Mouse (Mus musculus) cerebellum, adult 11-12 months (tissue): ENCODE measurements around the gene Pigz.
"Not testable (repeated sequence)": the region's sequence is repeated elsewhere in the genome, so short reads cannot be mapped to it uniquely, and the experiment has no call there.

Experiments
- DNase-seq: peaks from one replicate; pipeline ENCODE4 v3.0.0; 2022

The Pigz gene

DNA sequence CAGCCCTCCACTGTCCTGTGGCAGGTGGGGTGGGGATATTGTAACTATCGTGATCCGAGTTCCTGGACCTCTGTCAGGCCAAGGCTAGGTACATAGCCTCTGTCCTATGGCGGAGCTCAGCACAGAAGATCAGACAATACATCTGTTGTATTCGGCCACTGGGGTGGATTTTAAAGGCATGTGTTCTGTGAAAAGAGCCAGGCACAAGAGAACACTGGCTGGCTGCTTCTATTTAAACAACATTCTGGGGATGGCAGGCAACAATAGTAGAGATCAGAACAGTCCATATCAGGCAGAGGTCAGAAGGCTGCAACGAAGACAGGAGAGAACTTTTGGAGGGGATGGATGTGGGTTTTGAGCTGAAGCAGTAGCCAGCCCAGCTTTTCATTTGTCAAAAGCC is 1.4 kb upstream of the Pigz start:
- DNase-seq: peak; percentile 57

DNA sequence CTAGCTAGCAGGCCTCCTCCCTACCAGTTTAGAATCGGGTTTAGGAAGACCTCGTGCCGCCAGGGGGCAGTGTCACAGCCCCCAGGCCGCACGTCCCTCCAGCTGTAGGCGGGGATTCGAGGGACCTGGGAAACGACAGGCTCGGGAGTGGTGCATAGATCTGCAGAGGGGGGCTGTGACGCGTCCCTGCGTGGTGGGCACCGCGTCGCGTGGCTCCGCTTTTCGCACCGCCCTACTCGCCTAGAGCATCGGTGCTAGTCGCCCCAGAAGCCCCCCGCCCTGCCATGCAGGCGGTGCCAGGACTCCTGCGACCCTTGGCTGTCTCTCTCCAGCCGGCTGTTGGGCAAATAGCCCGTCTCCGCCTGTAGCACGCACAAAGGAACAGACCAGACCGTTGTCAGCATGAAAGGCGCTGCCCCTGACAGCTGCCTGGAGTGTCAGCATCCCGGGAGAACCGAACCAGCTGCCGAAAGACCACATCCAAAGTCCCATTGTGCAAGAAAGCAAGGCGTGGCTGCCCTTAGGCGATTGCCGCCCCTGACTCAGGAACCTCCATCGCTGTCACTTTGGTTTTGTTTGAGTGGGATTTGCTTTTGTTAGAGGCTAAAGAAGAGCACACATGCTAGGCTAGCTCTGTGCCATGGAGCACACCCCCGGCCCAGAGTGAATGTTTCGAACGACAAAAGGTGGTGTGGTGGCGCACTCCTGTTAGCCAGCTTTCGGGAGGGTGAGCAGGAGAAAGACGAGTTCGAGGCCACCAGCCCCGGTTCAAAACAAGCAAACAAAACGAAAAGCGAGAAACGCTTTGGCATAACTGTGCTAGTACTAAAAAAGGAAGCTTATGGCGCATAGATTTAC is 582 bp upstream of the Pigz start:
- DNase-seq: peak; percentile 97

DNA sequence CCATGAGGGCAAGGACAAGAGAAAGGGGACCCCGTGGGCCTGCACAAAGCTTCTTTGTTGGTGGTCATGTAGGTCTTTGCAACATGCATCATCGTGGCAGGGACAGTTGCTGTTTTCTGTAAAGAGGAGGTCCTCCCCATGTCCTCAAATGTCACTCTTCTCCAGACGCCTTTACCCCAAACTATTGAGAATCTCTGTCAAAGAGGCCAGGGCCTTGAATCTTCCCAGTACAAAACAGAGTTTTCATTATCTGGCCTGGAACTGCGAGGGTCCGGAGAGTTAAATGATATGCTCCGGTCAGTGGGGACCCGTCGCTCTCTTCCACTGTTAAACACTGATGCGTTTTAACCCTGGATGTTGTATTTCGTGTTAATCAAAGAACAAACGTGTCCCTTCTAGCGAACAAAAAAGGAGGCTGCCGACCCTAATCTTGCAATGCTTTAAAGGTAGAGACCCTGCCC is 929 bp downstream of the Pigz start:
- DNase-seq: peak; percentile 32

- peak; percentile 55 for DNase-seq
These were observed 1.7 kb downstream of the Pigz start for GRCm38 (mm10) chr16:31935091-31935979.

GRCm38 (mm10) chr16:31936568-31936967 is 2.9 kb downstream of the Pigz start:
- no peak for DNase-seq

DNA sequence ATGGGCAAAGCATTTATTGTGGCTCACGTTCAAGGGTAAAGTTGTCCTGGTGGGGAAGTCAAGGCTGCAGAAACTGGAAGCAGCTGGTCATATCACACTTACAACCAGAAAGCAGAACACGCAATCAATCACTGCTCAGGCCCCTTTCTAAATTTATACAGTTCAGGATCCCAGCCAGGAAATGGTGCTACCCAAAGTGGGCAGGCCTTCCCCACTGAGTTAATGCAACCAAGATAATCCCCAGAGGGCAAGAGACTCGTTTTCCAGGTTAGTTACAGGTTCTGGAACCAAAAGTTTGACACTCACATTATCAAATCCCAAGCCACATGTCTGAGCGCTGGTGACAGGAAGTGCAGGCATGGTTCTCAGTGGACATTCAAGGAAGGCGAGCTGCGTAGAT is 5.2 kb downstream of the Pigz start:
- DNase-seq: no peak

DNA sequence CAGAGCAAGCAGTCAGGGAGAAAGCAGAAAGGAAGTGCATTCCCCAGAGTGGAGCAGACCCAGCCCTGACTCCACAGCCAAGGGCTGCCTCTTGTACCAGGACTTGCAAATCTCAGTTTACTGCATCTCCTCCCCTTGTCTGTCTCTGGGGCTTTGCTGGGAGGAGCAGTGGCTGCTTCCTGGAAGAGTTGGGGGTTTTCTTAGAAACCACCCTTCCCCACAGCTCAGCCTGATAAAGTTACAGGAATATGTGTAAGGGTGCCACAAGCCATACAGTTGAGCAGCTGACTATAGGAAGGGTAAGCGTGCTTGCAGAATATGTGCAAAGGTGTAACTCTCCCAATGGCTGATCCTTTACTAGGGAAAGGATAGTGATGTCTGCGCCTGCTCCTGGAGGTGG is 6.9 kb downstream of the Pigz start:
- DNase-seq: no peak

DNA sequence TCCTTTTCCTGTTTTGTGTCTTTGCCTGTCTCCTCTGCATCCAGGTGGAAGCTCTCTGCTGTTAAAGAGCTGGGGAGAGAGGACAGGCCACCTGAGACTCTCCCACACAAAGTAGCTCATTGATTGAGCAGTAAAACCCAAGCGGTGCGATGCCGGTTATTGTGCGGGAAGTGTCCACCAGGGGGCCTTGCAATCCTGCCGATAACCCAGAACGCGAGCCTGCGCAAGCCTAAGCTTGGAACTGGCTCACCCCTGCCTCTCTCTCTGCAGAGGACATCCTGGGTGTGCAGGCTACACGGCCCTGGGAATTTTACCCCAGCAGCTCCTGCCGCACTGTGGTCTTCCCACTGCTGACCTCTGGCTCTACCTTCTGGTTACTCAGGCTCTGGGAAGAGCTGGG is 10.3 kb downstream of the Pigz start:
- DNase-seq: peak; percentile 66

DNA sequence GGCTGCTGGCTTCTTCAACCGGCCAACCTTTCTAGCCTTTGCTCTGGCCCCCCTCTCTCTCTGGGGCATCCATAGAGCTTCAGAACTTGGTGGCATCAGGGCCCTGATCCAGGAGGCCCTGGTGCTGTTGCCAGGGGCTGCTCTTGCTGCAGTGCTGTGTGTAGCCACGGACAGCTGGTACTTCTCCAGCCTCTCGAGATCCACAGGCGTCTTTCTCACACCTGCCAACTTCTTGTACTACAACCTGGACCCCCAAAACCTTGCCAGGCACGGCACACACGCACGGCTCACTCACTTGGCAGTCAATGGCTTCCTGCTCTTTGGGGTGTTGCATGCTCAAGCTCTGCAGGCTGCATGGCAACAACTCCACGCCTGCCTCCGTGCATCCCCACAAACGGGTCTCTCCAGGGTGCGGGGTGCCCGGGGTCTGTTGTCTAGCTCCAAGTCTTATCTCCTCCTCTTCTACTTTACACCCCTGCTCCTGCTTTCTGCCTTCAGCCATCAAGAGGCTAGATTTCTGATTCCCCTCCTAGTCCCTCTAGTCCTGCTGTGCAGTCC is 11.1 kb downstream of the Pigz start:
- peak; percentile 55 for DNase-seq

- no peak for DNase-seq
These were observed 11.7 kb downstream of the Pigz start for GRCm38 (mm10) chr16:31945372-31945771.

DNA sequence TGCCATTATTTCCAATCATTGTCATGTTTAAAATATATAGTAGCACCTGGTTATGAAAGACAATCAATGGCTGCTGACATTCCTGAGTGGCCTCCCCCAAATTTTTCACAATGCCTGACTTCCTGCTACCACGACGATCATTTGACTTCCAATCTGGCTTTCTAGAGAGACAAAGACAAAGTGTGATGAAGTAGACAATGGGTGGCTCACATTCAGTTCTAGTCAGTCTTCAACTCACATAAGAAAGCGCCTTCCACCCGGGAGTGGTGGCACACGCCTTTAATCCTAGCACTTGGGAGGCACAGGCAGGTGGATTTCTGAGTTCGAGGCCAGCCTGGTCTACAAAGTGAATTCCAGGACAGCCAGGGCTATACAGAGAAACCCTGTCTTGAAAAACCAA is 12.3 kb downstream of the Pigz start:
- DNase-seq: not testable (repeated sequence)

DNA sequence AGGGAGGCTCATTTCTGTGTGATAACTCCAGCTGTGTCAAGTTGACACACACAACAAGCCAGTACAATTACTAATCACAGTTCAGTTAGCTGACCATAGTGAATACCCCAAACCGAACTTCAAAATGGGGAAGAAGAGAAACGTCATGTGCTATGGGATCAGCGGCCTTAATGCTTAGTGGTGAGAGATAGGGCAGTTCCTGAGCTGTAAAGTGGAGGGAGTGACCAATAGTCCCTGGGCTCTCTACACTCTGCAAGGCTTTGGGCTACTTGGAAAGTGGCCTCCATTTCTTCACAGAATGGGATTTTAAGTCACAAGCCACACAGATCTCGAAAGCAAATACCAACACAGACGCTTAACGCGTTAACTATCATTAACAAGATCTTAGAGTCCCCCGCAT is 13.7 kb downstream of the Pigz start:
- DNase-seq: no peak

- DNase-seq: peak; percentile 39
These were observed 14.3 kb downstream of the Pigz start for GRCm38 (mm10) chr16:31947901-31948316.

DNA sequence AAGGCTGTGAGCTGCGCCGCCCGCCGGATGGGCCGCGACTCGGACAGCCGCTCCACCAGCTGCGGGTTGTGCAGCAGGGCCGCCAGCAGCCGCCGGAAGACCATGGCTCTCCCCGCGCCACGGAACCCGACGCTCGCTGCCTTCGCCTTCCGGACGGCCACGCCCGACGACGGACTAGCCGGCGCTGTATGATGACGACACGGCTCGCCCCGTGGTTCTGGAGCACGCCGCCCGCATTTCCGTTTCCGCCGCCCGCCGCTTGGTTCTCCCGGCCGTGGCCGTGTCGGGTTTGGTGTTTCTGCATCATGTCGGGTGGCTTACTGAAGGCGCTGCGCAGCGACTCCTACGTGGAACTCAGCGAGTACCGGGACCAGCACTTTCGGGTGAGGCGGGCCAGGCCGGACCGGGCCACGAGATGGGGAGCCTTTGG is 14.7 kb downstream of the Pigz start, which contains the start of the genes 0610012G03Rik and Ncbp2:
0610012G03Rik (minus strand) TSS at position 150 of the 430 bp plus-strand sequence.
Ncbp2 (plus strand) TSS at position 169 of the 430 bp plus-strand sequence.
- peak; percentile 92 for DNase-seq

- no peak for DNase-seq
These were observed 29.6 kb downstream of the Pigz start for GRCm38 (mm10) chr16:31963224-31963623.

- no peak for DNase-seq
These were observed 41.6 kb downstream of the Pigz start for GRCm38 (mm10) chr16:31975258-31975657.

DNA sequence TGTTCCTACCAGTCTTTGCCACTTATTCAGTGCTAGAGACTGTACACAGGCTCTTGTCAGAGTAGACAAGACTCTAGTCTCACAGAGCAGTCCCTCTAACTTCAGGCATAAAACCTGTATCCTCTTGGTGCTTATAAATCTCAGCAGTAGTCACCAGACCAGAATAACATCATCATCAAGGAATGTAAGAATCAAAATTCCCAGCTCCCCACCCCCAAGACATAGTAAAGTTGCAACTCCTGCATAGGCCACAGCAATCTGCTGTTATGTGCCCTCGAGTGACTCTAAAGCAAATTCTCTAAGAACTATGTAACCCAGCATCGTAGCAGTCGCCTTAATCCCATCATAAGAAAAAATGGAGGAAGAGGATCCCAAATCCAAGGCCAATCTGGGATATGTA is 45.9 kb downstream of the Pigz start:
- DNase-seq: no peak

- no peak for DNase-seq
These were observed 47.3 kb downstream of the Pigz start for GRCm38 (mm10) chr16:31980946-31981345.

DNA sequence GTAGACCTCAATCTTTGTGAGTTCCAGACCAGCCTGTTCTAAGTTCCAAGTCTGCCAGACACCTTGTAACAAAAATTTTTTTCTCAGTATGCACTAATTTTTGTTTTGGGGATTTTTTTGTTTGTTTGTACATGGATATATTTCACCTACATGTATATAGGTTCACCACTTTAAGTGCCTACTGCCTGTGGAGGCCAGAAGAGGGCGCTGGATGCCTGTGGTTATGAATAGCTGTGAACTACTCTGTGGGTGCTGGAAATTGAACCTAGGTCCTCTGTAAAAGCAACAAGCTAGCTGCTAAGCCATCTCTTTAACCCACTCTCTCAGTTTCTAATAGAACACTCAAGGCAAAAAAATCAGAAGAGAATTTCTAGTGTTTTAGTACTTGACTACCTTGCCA is 58.4 kb downstream of the Pigz start:
- no peak for DNase-seq

- DNase-seq: no peak
These were observed 59.5 kb downstream of the Pigz start for GRCm38 (mm10) chr16:31993195-31993594.

- no peak for DNase-seq
These were observed 60.3 kb downstream of the Pigz start for GRCm38 (mm10) chr16:31993946-31994345.
